Mouse (Mus musculus): ENCODE results near the gene Hoxc12.

- no peak for TF ChIP-seq POLR2A (IDR thresholded peaks at IDR 0.05; ENCODE audit: low read depth, low read length)
- TF ChIP-seq CTCF (conservative IDR thresholded peaks at IDR 0.05 in 1 of 2, IDR thresholded peaks at IDR 0.05 in 1 of 2; ENCODE audit: low read depth in 2 of 2, low read length in 2 of 2): no peak
- no peak for TF ChIP-seq ZKSCAN1 (IDR thresholded peaks at IDR 0.05; ENCODE audit: borderline replicate concordance, low read depth, low read length)
- no peak for TF ChIP-seq ELF1 (IDR thresholded peaks at IDR 0.05; ENCODE audit: low read depth, low read length)
- no peak for TF ChIP-seq GABPA (IDR thresholded peaks at IDR 0.05; ENCODE audit: insufficient replicate concordance, low read depth, low read length)
- no peak for TF ChIP-seq SIN3A (IDR thresholded peaks at IDR 0.05; ENCODE audit: low read length)
- TF ChIP-seq ETS1 (conservative IDR thresholded peaks at IDR 0.05; ENCODE audit: low read depth, low read length): no peak
- no peak for TF ChIP-seq E2F4 (IDR thresholded peaks at IDR 0.05; ENCODE audit: insufficient replicate concordance, low read depth, low read length)
Measured at GRCm38 (mm10) chr15:102962492-102962891, 25.9 kb downstream of the Hoxc12 start.
